Mouse (Mus musculus) thymus, adult 2 months (tissue): ENCODE measurements around the gene Upk1a.

Experiments
- CTCF ChIP-seq: fragments of 200-500 bp; IDR thresholded peaks from 2 replicates; pipeline ENCODE4 v1.5.1; 2012; ENCODE audit warnings: mild to moderate bottlenecking, control low read depth, low read length, moderate library complexity, borderline replicate concordance; ENCODE audit not compliant: control insufficient read depth, poor library complexity, insufficient read depth; ENCODE audit errors: extremely low read depth
- POLR2A ChIP-seq: fragments of 200-500 bp; IDR thresholded peaks from 2 replicates; pipeline ENCODE4 v1.6.1; 2012; ENCODE audit warnings: mild to moderate bottlenecking, low read length, control low read depth, moderate library complexity; ENCODE audit not compliant: control insufficient read depth, poor library complexity, insufficient read depth; ENCODE audit errors: extremely low read depth

- TF ChIP-seq CTCF (no peak), POLR2A (no peak)
Observed at GRCm38 (mm10) chr7:30635752-30636151, 23.1 kb upstream of the Upk1a start, which contains the start of gene Etv2.
